Mouse (Mus musculus) bone marrow, adult 2 months (tissue): ENCODE data around the gene Snrnp27.

Experiments used
- CTCF ChIP-seq: fragments of 200-500 bp; IDR thresholded peaks from 2 replicates; pipeline ENCODE4 v1.5.1; 2011; ENCODE audit warnings: low read length, control low read depth; ENCODE audit not compliant: control insufficient read depth, insufficient read depth
- POLR2A ChIP-seq: fragments of 200-500 bp; IDR thresholded peaks from 2 replicates; pipeline ENCODE4 v1.6.1; 2011; ENCODE audit warnings: low read depth, mild to moderate bottlenecking, control low read depth, low read length, borderline replicate concordance; ENCODE audit not compliant: control insufficient read depth

DNA sequence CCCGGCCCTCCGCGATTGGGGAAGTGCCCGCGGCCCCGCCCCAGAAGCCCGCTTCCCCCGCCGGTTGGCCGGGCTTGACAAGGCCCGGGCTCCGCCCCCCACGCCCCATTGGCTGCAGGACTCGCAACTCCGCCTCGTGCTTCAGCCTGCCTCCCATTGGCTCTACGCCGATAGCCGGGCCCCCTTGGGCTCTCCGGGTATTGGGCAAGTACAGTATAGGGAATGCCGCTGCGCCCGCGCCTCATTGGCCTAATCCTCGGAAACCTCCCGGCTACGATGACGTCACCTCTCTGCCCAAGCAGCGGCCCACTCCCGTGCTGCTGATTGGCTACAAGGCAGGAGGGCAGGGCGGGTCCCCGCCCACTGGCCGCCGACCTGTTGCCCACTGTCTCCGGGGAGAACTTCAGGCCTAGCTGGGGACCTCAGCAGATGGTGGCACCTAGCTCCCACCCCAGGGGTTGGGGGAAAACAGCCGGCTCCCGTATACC lies 15.0 kb downstream of the Snrnp27 start:
- TF ChIP-seq POLR2A (peak; percentile 89), CTCF (peak; percentile 18; the same call in 1 of the 2 replicates)
